Mouse (Mus musculus): ENCODE results near the gene Lsm11. TPM values are rescaled to one million over a fixed set of nuclear protein-coding genes. Genes with fewer than 3 reads are reported as not detected.

Gene Lsm11
- polyA plus RNA-seq, 1 experiment from 2014 or later = 6.6 TPM

Other genes starting within 250 kb of the Lsm11 start
- 109 and 111 TPM in 2 replicates for gene Clint1, start 92.9 kb downstream of the Lsm11 start, polyA plus RNA-seq (2016; fragmentation: Nextera tagmentation; extraction: Ambion mirVana)
- gene Thg1l, start 10.6 kb upstream of the Lsm11 start, polyA plus RNA-seq (2016; fragmentation: Nextera tagmentation; extraction: Ambion mirVana) = 10.2 and 11.0 TPM in 2 replicates
- 0.06 TPM in 2 replicates for gene Sox30, start 35.4 kb upstream of the Lsm11 start, polyA plus RNA-seq (2016; fragmentation: Nextera tagmentation; extraction: Ambion mirVana)
- 4.1 and 5.3 TPM in 2 replicates for gene Gm12166, start 107.4 kb upstream of the Lsm11 start, polyA plus RNA-seq (2016; fragmentation: Nextera tagmentation; extraction: Ambion mirVana)
- 3.6 and 4.5 TPM in 2 replicates for gene Adam19, start 111.1 kb upstream of the Lsm11 start, polyA plus RNA-seq (2016; fragmentation: Nextera tagmentation; extraction: Ambion mirVana)
- gene Nipal4, start 221.6 kb upstream of the Lsm11 start, polyA plus RNA-seq (2016; fragmentation: Nextera tagmentation; extraction: Ambion mirVana) = 0.13 and 0.26 TPM in 2 replicates